Mouse (Mus musculus) forebrain, embryonic 16.5 days (tissue): ENCODE measurements around the gene Map2k4. TPM values are rescaled to one million over a fixed set of nuclear protein-coding genes. Genes with fewer than 3 reads are reported as not detected.

Source experiments
- ATAC-seq: fragments of 200-750 bp; cut with Nextera tagmentation; 2 replicates; pipeline ENCODE4 v1.8.0; 2017; ENCODE audit warnings: mild to moderate bottlenecking, moderate library complexity
- H3K27ac ChIP-seq: fragments of 300-500 bp; sonication (generic); 2 replicates; pipeline ENCODE4 v1.5.1; 2014; ENCODE audit warnings: low read length, control low read depth
- H3K27me3 ChIP-seq: fragments of 300-500 bp; sonication (generic); replicated peaks from 2 replicates; pipeline ENCODE4 v1.6.1; 2014; ENCODE audit warnings: low read length; ENCODE audit not compliant: control insufficient read depth, insufficient read depth
- H3K36me3 ChIP-seq: fragments of 300-500 bp; sonication (generic); 2 replicates; pipeline ENCODE4 v1.6.1; 2014; ENCODE audit not compliant: control insufficient read depth, insufficient read depth
- H3K4me1 ChIP-seq: fragments of 300-500 bp; sonication (generic); replicated peaks from 2 replicates; pipeline ENCODE4 v1.6.1; 2014; ENCODE audit warnings: low read length; ENCODE audit not compliant: control insufficient read depth, insufficient read depth
- H3K4me2 ChIP-seq: fragments of 300-500 bp; sonication (generic); 2 replicates; pipeline ENCODE4 v1.6.1; 2014; ENCODE audit warnings: mild to moderate bottlenecking, low read length, control low read depth
- H3K4me3 ChIP-seq: fragments of 300-500 bp; sonication (generic); replicated peaks from 2 replicates; pipeline ENCODE4 v1.5.1; 2014; ENCODE audit warnings: mild to moderate bottlenecking, low read length, control low read depth
- H3K9ac ChIP-seq: fragments of 300-500 bp; sonication (generic); replicated peaks from 2 replicates; pipeline ENCODE4 v1.6.1; 2014; ENCODE audit warnings: low read depth, low read length, control low read depth
- H3K9me3 ChIP-seq: fragments of 300-500 bp; sonication (generic); 2 replicates; pipeline ENCODE4 v1.6.1; 2016; ENCODE audit warnings: low read length; ENCODE audit not compliant: control insufficient read depth
- WGBS: fragments of 180-500 bp; shearing (Covaris S2); extraction: QIAGEN DNeasy Blood & Tissue Kit; methylation state at CpG from one replicate; pipeline ENCODE4 v1.1.7; 2014; 5-methylcytosine and 5-hydroxymethylcytosine counted together
- polyA plus RNA-seq: library from polyadenylated mRNA; unstranded; fragments of >200 nt; fragmentation: Nextera tagmentation; extraction: Ambion mirVana; gene quantifications from 2 replicates; pipeline ENCODE4 v1.2.1, GENCODE M21; 2015

Gene Map2k4
- polyA plus RNA-seq, 1 experiment from 2014 or later = 91.3 TPM

GRCm38 (mm10) chr11:65806909-65807504 is 18.9 kb upstream of the Map2k4 start, which contains the start of gene Zkscan6:
TSS of gene Zkscan6 (plus strand) at chr11:65807175.
- H3K4me3 ChIP-seq = peak within 1 kb of the TSS; percentile 91
- WGBS = under 1% methylated on average over 55 of the region's 58 CpGs
- peak; percentile 97 for ATAC-seq

GRCm38 (mm10) chr11:65806321-65806904 is 18.3 kb upstream of the Map2k4 start:
- Histone ChIP-seq H3K27ac (no peak overlapping the region), H3K9ac (peak overlapping the region; percentile 86), H3K4me2 (peak overlapping the region; percentile 68), H3K4me1 (peaks cover 25% of the 10 kb centered on the region), H3K36me3 (no peaks in the 10 kb centered on the region), H3K4me3 (peak overlapping the region; percentile 91), H3K27me3 (no peaks in the 10 kb centered on the region), H3K9me3 (no peaks in the 10 kb centered on the region)
- no peak; the same call in 1 of the 2 replicates for ATAC-seq
- 1% methylated on average over 20 of the region's 20 CpGs for WGBS

More at GRCm38 (mm10) chr11:65806909-65807504, 18.9 kb upstream of the Map2k4 start, which contains the start of gene Zkscan6:
- Histone ChIP-seq H3K4me1 (peaks cover 23% of the 10 kb centered on the region), H3K4me2 (peak within 1 kb of the TSS; percentile 68), H3K27me3 (no peaks in the 10 kb centered on the region), H3K9ac (peak within 1 kb of the TSS; percentile 86), H3K27ac (peak within 1 kb of the TSS; percentile 67; the same call in 1 of the 2 replicates), H3K36me3 (no peaks in the 10 kb centered on the region), H3K9me3 (no peaks in the 10 kb centered on the region)

- WGBS = 53% methylated on average over 3 of the region's 3 CpGs
- Histone ChIP-seq H3K27ac (no peak overlapping the region), H3K4me2 (no peak overlapping the region), H3K36me3 (no peaks in the 10 kb centered on the region), H3K27me3 (no peaks in the 10 kb centered on the region), H3K9ac (no peak overlapping the region), H3K4me3 (no peak overlapping the region), H3K9me3 (no peaks in the 10 kb centered on the region), H3K4me1 (peaks cover 9% of the 10 kb centered on the region)
- ATAC-seq = no peak
Observed at GRCm38 (mm10) chr11:65801899-65802298, 13.8 kb upstream of the Map2k4 start.

GRCm38 (mm10) chr11:65795896-65796295 is 7.8 kb upstream of the Map2k4 start:
- Histone ChIP-seq H3K27me3 (no peaks in the 10 kb centered on the region), H3K4me3 (no peak overlapping the region), H3K9ac (no peak overlapping the region), H3K4me2 (no peak overlapping the region), H3K36me3 (no peaks in the 10 kb centered on the region), H3K9me3 (no peaks in the 10 kb centered on the region), H3K27ac (no peak overlapping the region), H3K4me1 (no peaks in the 10 kb centered on the region)
- 83% methylated on average over 1 of the region's 1 CpGs for WGBS
- no peak for ATAC-seq

- H3K4me1 ChIP-seq = no peaks in the 10 kb centered on the region
- H3K9ac ChIP-seq = no peak overlapping the region
- H3K9me3 ChIP-seq = no peaks in the 10 kb centered on the region
- H3K36me3 ChIP-seq = no peaks in the 10 kb centered on the region
- WGBS = 86% methylated on average over 10 of the region's 10 CpGs
- H3K27ac ChIP-seq = no peak overlapping the region
- no peak overlapping the region for H3K4me2 ChIP-seq
- no peak overlapping the region for H3K4me3 ChIP-seq
- ATAC-seq = no peak
- H3K27me3 ChIP-seq = no peaks in the 10 kb centered on the region
Observed at GRCm38 (mm10) chr11:65794428-65795219, 6.5 kb upstream of the Map2k4 start.

GRCm38 (mm10) chr11:65787421-65788151 is 511 bp downstream of the Map2k4 start:
- peak; percentile 89 for ATAC-seq
- Histone ChIP-seq H3K9ac (peak overlapping the region; percentile 98), H3K9me3 (no peaks in the 10 kb centered on the region), H3K27ac (peak overlapping the region; percentile 87), H3K4me2 (peak overlapping the region; percentile 92), H3K4me1 (peaks cover 15% of the 10 kb centered on the region), H3K36me3 (no peaks in the 10 kb centered on the region), H3K27me3 (no peaks in the 10 kb centered on the region), H3K4me3 (peak overlapping the region; percentile 93)
- 1% methylated on average over 63 of the region's 71 CpGs for WGBS

GRCm38 (mm10) chr11:65786160-65786559 is 1.9 kb downstream of the Map2k4 start:
- Histone ChIP-seq H3K4me3 (no peak overlapping the region), H3K9ac (no peak overlapping the region), H3K4me2 (peak overlapping the region; percentile 15), H3K27ac (no peak overlapping the region), H3K9me3 (no peaks in the 10 kb centered on the region), H3K27me3 (no peaks in the 10 kb centered on the region), H3K4me1 (peaks cover 15% of the 10 kb centered on the region), H3K36me3 (no peaks in the 10 kb centered on the region)
- 97% methylated on average over 2 of the region's 2 CpGs for WGBS
- ATAC-seq = no peak

GRCm38 (mm10) chr11:65781596-65781995 is 6.5 kb downstream of the Map2k4 start:
- H3K9ac ChIP-seq = no peak overlapping the region
- 92% methylated on average over 3 of the region's 3 CpGs for WGBS
- no peak overlapping the region for H3K4me2 ChIP-seq
- no peaks in the 10 kb centered on the region for H3K9me3 ChIP-seq
- no peak overlapping the region for H3K4me3 ChIP-seq
- peaks cover 7% of the 10 kb centered on the region for H3K4me1 ChIP-seq
- H3K27ac ChIP-seq = no peak overlapping the region
- ATAC-seq = no peak
- H3K36me3 ChIP-seq = no peaks in the 10 kb centered on the region
- H3K27me3 ChIP-seq = no peaks in the 10 kb centered on the region

GRCm38 (mm10) chr11:65779578-65779977 is 8.5 kb downstream of the Map2k4 start:
- no peak overlapping the region for H3K4me2 ChIP-seq
- no peak overlapping the region for H3K4me3 ChIP-seq
- 96% methylated on average over 1 of the region's 1 CpGs for WGBS
- no peaks in the 10 kb centered on the region for H3K27me3 ChIP-seq
- no peak overlapping the region for H3K27ac ChIP-seq
- H3K9me3 ChIP-seq = no peaks in the 10 kb centered on the region
- H3K36me3 ChIP-seq = no peaks in the 10 kb centered on the region
- H3K9ac ChIP-seq = no peak overlapping the region
- no peaks in the 10 kb centered on the region for H3K4me1 ChIP-seq
- no peak for ATAC-seq
